Mouse (Mus musculus) neural tube, embryonic 15.5 days (tissue): ENCODE results near the gene A730061H03Rik. TPM values are rescaled to one million over a fixed set of nuclear protein-coding genes. Genes with fewer than 3 reads are reported as not detected.

Experiments used
- ATAC-seq: fragments of 200-750 bp; cut with Nextera tagmentation; 2 replicates; pipeline ENCODE4 v1.8.0; 2017; ENCODE audit warnings: mild to moderate bottlenecking, moderate TSS enrichment, moderate library complexity; ENCODE audit not compliant: low FRiP score
- H3K27ac ChIP-seq: fragments of 300-500 bp; sonication (generic); replicated peaks from 2 replicates; pipeline ENCODE4 v1.5.1; 2015; ENCODE audit warnings: mild to moderate bottlenecking, inconsistent platforms
- H3K27me3 ChIP-seq: fragments of 300-500 bp; sonication (generic); replicated peaks from 2 replicates; pipeline ENCODE4 v1.6.1; 2015; ENCODE audit warnings: inconsistent platforms
- H3K36me3 ChIP-seq: fragments of 300-500 bp; sonication (generic); 2 replicates; pipeline ENCODE4 v1.6.1; 2015; ENCODE audit warnings: inconsistent platforms
- H3K4me1 ChIP-seq: fragments of 300-500 bp; sonication (generic); 2 replicates; pipeline ENCODE4 v1.6.1; 2015; ENCODE audit warnings: inconsistent platforms
- H3K4me2 ChIP-seq: fragments of 300-500 bp; sonication (generic); 2 replicates; pipeline ENCODE4 v1.6.1; 2015; ENCODE audit warnings: inconsistent platforms, mild to moderate bottlenecking, moderate library complexity
- H3K4me3 ChIP-seq: fragments of 300-500 bp; sonication (generic); replicated peaks from 2 replicates; pipeline ENCODE4 v1.5.1; 2015; ENCODE audit warnings: mild to moderate bottlenecking, inconsistent platforms
- H3K9ac ChIP-seq: fragments of 300-500 bp; sonication (generic); replicated peaks from 2 replicates; pipeline ENCODE4 v1.6.1; 2015; ENCODE audit warnings: mild to moderate bottlenecking, inconsistent platforms
- H3K9me3 ChIP-seq: fragments of 300-500 bp; sonication (generic); replicated peaks from 2 replicates; pipeline ENCODE4 v1.6.1; 2016; ENCODE audit warnings: inconsistent platforms
- WGBS: fragments of 180-500 bp; shearing (Covaris S2); methylation state at CpG from one replicate; pipeline ENCODE4 v1.1.7; 2015; ENCODE audit warnings: mixed read lengths; 5-methylcytosine and 5-hydroxymethylcytosine counted together
- polyA plus RNA-seq: library from polyadenylated mRNA; unstranded; fragments of >200 nt; fragmentation: Nextera tagmentation; extraction: Ambion mirVana; gene quantifications from 2 replicates; pipeline ENCODE4 v1.2.1, GENCODE M21; 2015

The A730061H03Rik gene
- polyA plus RNA-seq, 1 experiment from 2014 or later, result 0.75 TPM

- under 1% methylated on average over 32 of the region's 32 CpGs for WGBS
- Histone ChIP-seq H3K27ac (peak within 1 kb of the TSS; percentile 93), H3K9ac (peak within 1 kb of the TSS; percentile 76), H3K4me2 (peak within 1 kb of the TSS; percentile 80), H3K4me3 (peak within 1 kb of the TSS; percentile 59), H3K27me3 (0 out of 2 replicates have a peak, but pooled peaks cover 2% of the 10 kb centered on the region), H3K36me3 (peaks cover 20% of the 10 kb centered on the region), H3K9me3 (no peaks in the 10 kb centered on the region), H3K4me1 (peaks cover 32% of the 10 kb centered on the region)
- peak; percentile 86 for ATAC-seq
These were observed 20.0 kb downstream of the A730061H03Rik start, which contains the start of gene Pck2 for GRCm38 (mm10) chr14:55540067-55540786. TSS of gene Pck2 (plus strand) at chr14:55540266.

DNA sequence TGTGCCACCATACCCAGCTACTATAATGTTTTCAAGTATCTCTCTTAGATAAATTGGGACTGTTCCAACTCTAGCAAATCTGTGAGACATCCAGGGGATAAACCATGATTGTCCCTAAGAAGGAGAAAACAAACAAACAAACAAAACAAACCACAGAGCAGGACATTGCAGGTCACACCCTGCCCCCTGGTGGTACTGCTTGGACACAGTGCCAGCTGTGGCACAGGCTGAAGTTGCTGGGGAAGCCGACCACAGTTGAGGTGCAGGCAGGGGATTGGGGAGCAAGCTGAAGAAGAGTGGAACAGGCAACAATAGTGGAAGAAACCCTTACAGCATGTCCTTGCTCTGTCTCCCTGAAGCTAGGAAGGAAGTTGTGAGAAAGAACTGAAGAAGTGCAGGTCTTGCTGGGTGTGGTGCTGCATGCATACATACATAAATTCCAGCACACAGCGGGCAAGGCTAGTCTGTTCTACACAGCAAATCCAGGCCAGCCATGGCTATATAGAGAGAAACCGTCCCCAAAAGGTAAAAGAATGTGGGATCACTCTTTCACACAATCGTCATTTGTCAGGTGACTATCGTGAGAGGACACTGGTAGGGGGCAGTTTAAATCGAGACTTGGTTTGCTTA lies 24.0 kb downstream of the A730061H03Rik start:
- peaks cover 18% of the 10 kb centered on the region for H3K4me1 ChIP-seq
- no peaks in the 10 kb centered on the region for H3K9me3 ChIP-seq
- no peak for ATAC-seq
- H3K27me3 ChIP-seq, result 0 out of 2 replicates have a peak, but pooled peaks cover 2% of the 10 kb centered on the region
- no peak overlapping the region for H3K4me2 ChIP-seq
- no peaks in the 10 kb centered on the region for H3K36me3 ChIP-seq
- no peak overlapping the region for H3K27ac ChIP-seq
- no peak overlapping the region for H3K4me3 ChIP-seq
- 53% methylated on average over 6 of the region's 6 CpGs for WGBS
- no peak overlapping the region for H3K9ac ChIP-seq

DNA sequence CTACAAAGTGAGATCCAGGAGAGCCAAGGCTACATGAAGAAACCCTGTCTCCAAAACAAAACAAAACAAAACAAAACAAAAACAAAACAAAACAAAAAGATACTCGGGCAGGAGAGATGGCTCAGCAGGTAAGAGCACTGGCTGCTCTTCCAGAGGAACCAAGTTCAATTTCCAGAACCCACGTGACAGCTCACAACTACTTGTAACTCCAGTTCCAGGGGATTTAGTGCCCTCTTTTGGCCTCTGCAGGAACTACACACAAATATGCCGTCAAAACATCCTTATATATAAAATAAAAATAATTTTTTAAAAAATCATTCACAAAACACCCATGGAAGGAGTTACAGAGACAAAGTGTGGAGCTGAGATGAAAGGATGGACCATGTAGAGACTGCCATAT lies 32.3 kb downstream of the A730061H03Rik start:
- H3K4me2 ChIP-seq, result no peak overlapping the region
- no peak overlapping the region for H3K4me3 ChIP-seq
- no peaks in the 10 kb centered on the region for H3K36me3 ChIP-seq
- H3K4me1 ChIP-seq, result no peaks in the 10 kb centered on the region
- peaks cover 5% of the 10 kb centered on the region; the same call in 1 of the 2 replicates for H3K27me3 ChIP-seq
- ATAC-seq, result no peak
- H3K9ac ChIP-seq, result no peak overlapping the region
- no peak overlapping the region for H3K27ac ChIP-seq
- no peaks in the 10 kb centered on the region for H3K9me3 ChIP-seq
- 25% methylated on average over 3 of the region's 3 CpGs for WGBS

- H3K27me3 ChIP-seq, result peaks cover 11% of the 10 kb centered on the region
- WGBS, result 94% methylated on average over 2 of the region's 2 CpGs
- no peak overlapping the region for H3K9ac ChIP-seq
- no peak overlapping the region for H3K4me2 ChIP-seq
- H3K9me3 ChIP-seq, result no peaks in the 10 kb centered on the region
- no peaks in the 10 kb centered on the region for H3K4me1 ChIP-seq
- H3K36me3 ChIP-seq, result no peaks in the 10 kb centered on the region
- no peak overlapping the region for H3K4me3 ChIP-seq
- H3K27ac ChIP-seq, result no peak overlapping the region
- no peak for ATAC-seq
These were observed 33.5 kb downstream of the A730061H03Rik start for GRCm38 (mm10) chr14:55526674-55527073.

DNA sequence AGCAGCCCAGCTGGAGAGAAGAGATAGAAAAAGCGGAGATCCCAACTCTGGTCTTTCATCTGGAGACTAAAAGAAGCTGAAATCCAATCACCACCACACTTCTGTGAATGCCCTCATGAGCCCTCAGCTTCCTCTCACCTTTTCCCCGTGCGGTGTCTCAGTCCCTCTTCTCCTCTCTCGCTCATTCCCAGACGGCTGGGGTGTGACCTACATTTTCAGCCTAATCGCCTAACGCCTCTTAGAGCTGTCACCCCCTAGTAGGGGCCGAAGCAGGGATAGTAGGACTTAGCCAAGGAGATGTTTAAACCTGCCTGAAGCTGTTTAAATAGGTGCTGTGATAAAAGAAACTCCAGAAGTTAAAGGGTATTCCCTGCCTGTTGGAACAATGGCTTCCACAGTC lies 35.4 kb downstream of the A730061H03Rik start, which contains the start of gene Nrl:
Gene Nrl (minus strand): TSS at position 197 of the 400 bp plus-strand sequence.
- H3K4me1 ChIP-seq, result peaks cover 13% of the 10 kb centered on the region; the same call in 1 of the 2 replicates
- no peaks in the 10 kb centered on the region for H3K9me3 ChIP-seq
- H3K27ac ChIP-seq, result no peak within 1 kb of the TSS
- no peak for ATAC-seq
- H3K36me3 ChIP-seq, result no peaks in the 10 kb centered on the region
- H3K4me3 ChIP-seq, result no peak within 1 kb of the TSS
- peaks cover 11% of the 10 kb centered on the region for H3K27me3 ChIP-seq
- H3K4me2 ChIP-seq, result no peak within 1 kb of the TSS
- no peak within 1 kb of the TSS for H3K9ac ChIP-seq
- 59% methylated on average over 8 of the region's 8 CpGs for WGBS

DNA sequence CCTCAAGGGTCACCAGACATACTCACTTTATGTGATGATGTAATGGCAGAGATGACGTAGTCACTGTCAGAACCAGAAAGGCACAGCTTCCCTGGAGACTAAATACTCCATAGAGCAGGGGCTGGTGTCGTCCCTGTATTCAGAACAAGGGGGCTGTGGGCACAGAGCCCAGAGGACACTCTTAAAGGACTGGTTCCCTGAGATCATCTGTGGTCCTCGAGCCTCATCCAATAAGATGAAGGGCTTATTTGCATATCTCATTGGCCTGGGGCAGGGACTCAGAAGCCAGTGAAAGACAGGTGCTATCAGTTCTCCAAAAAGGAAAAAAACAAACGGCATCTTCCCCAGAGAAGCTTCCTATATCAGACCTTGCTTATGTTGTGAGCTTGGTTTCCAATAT lies 36.1 kb downstream of the A730061H03Rik start:
- 54% methylated on average over 4 of the region's 4 CpGs for WGBS
- no peak overlapping the region for H3K27ac ChIP-seq
- no peaks in the 10 kb centered on the region for H3K36me3 ChIP-seq
- H3K4me2 ChIP-seq, result no peak overlapping the region
- peaks cover 6% of the 10 kb centered on the region for H3K27me3 ChIP-seq
- no peak overlapping the region for H3K9ac ChIP-seq
- no peak for ATAC-seq
- H3K4me3 ChIP-seq, result no peak overlapping the region
- H3K4me1 ChIP-seq, result peaks cover 19% of the 10 kb centered on the region; the same call in 1 of the 2 replicates
- H3K9me3 ChIP-seq, result no peaks in the 10 kb centered on the region

DNA sequence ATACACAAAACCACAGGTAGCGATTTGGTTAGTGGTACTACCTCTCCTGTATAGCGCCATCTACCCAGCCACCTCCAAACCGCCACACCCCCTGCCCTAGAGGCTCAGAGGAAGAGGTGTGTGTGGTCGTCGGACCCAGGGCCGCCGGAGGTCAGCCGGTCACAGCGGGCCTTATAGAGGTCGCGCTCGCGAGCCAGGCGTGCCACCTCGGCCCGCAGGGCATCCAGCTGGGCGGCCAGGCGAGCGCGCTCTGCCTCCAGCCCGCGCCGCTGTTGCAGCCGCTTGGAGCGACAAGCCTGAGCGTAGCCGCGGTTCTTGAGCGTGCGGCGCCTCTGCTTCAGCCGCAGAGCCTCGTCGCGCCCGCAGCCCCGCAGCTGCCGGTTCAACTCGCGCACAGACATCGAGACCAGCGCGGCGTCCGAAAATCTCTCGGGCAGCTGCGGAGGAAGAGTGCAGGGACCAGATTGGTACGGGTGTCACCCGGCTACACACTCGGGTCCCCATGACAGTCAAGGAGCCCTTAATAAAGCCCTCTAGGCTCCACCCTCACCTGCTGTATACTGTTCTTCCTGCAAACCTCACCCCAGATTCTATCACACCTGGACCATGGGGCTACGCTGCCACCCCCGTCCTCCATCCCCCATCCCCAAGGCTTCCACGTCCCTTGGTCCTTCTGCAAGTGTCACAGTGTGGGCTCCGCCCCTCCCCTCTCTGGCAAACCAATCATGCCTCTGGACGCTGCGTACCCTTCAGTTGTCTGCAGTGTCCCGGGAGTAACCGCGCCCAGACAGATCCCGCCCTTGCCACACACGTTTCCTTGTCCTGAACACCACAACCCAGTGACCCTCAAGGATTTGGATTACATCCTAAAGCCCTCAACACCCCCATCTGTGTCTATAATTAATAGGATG lies 39.5 kb downstream of the A730061H03Rik start:
- Histone ChIP-seq H3K4me3 (peak overlapping the region; percentile 55), H3K27me3 (peaks cover 8% of the 10 kb centered on the region), H3K4me2 (peak overlapping the region; percentile 92), H3K27ac (peak overlapping the region; percentile 83), H3K9me3 (no peaks in the 10 kb centered on the region), H3K4me1 (peaks cover 22% of the 10 kb centered on the region; the same call in 1 of the 2 replicates), H3K9ac (peak overlapping the region; percentile 67), H3K36me3 (no peaks in the 10 kb centered on the region)
- under 1% methylated on average over 61 of the region's 61 CpGs for whole genome bisulfite sequencing
- peak; percentile 85 for ATAC-seq

- 58% methylated on average over 4 of the region's 4 CpGs for WGBS
- Histone ChIP-seq H3K27ac (no peak overlapping the region), H3K9ac (no peak overlapping the region), H3K36me3 (no peaks in the 10 kb centered on the region), H3K4me2 (peak overlapping the region; percentile 92), H3K27me3 (peaks cover 9% of the 10 kb centered on the region), H3K4me3 (no peak overlapping the region), H3K4me1 (peaks cover 22% of the 10 kb centered on the region; the same call in 1 of the 2 replicates), H3K9me3 (no peaks in the 10 kb centered on the region)
- no peak for ATAC-seq
These were observed 40.6 kb downstream of the A730061H03Rik start for GRCm38 (mm10) chr14:55519604-55520003.

DNA sequence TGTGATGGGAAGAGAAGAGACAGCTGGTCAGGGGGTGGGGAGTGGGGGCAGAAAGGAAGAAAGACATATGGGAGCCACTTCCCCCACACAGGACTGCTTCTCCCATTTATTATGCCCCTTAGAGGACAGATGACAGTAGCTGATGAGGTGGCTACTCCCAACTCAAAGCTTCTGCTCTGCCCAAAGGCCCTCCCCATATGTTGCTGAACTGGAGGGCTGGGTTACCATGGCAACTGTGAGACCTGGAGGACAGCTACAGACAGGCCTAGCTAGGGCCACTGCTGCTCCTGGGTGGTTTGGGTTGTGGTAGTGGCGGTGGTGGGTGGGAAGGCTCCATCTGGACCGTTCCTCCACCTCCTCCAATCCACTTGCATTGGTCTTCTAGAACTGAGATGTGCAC lies 41.3 kb downstream of the A730061H03Rik start:
- 35% methylated on average over 2 of the region's 2 CpGs for WGBS
- no peaks in the 10 kb centered on the region for H3K36me3 ChIP-seq
- peaks cover 9% of the 10 kb centered on the region for H3K27me3 ChIP-seq
- no peak overlapping the region for H3K9ac ChIP-seq
- no peak overlapping the region for H3K27ac ChIP-seq
- H3K4me2 ChIP-seq, result no peak overlapping the region
- no peak overlapping the region for H3K4me3 ChIP-seq
- peaks cover 22% of the 10 kb centered on the region; the same call in 1 of the 2 replicates for H3K4me1 ChIP-seq
- ATAC-seq, result peak; percentile 22; the same call in 1 of the 2 replicates
- no peaks in the 10 kb centered on the region for H3K9me3 ChIP-seq

DNA sequence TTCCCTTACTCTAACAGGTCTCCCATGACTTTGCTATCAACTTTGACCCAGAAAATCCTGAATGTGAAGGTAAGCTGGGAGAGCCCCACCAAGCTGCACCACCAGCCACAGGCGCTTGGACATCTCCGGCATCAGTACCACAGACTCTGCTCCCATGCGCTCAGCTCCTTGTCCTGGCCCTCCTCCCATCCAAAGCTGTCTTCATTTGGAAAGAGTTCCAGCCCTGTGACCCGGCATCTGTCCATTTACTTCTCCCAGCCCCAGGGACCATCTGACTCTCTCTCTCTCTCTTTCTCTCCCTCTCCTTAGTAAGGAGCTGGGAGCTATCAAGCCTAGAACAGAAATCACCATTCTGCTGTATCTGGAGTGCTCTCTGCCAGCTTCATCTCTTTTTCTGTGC lies 44.4 kb downstream of the A730061H03Rik start:
- H3K9me3 ChIP-seq, result no peaks in the 10 kb centered on the region
- no peak overlapping the region for H3K4me2 ChIP-seq
- no peaks in the 10 kb centered on the region for H3K36me3 ChIP-seq
- peaks cover 27% of the 10 kb centered on the region; the same call in 1 of the 2 replicates for H3K4me1 ChIP-seq
- H3K4me3 ChIP-seq, result no peak overlapping the region
- H3K27ac ChIP-seq, result no peak overlapping the region
- 90% methylated on average over 4 of the region's 4 CpGs for WGBS
- H3K9ac ChIP-seq, result no peak overlapping the region
- H3K27me3 ChIP-seq, result 0 out of 2 replicates have a peak, but pooled peaks cover 2% of the 10 kb centered on the region
- no peak for ATAC-seq

GRCm38 (mm10) chr14:55513927-55514326 lies 46.3 kb downstream of the A730061H03Rik start:
- no peak for ATAC-seq
- WGBS, result 71% methylated on average over 10 of the region's 10 CpGs

More at GRCm38 (mm10) chr14:55513927-55514326, 46.3 kb downstream of the A730061H03Rik start:
- Histone ChIP-seq H3K27ac (no peak overlapping the region), H3K4me3 (no peak overlapping the region), H3K27me3 (0 out of 2 replicates have a peak, but pooled peaks cover 2% of the 10 kb centered on the region), H3K4me2 (no peak overlapping the region), H3K4me1 (peaks cover 21% of the 10 kb centered on the region; the same call in 1 of the 2 replicates), H3K36me3 (no peaks in the 10 kb centered on the region), H3K9me3 (no peaks in the 10 kb centered on the region), H3K9ac (no peak overlapping the region)
